Mouse (Mus musculus): ENCODE results near the gene Itpkc.

DNA sequence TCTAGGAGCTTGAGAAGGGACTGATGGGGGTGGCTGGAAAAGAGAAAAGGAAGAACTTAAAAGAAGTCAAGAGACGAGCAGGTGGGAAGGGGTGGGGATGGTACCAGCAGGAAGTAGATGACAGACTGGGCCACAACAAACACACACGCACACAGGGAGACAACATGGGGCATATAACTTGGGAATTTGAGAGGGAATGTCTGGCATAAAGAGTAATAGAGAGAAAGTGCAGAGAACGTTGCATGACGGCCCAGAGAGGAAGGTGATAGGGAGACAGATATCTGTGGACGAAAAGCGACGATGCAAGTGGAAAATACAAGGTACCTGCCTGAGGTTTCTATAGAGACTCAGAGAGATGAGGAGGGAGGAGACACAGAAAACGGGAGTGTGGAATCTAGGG is 62.8 kb downstream of the Itpkc start:
- TF ChIP-seq EP300 (optimal IDR thresholded peaks at IDR 0.05) (no peak), CTCF (IDR thresholded peaks at IDR 0.05; ENCODE audit: low read depth) (no peak)
